Mouse (Mus musculus): Measurements from ENCODE around the gene Aif1.

GRCm38 (mm10) chr17:35194844-35195630 lies 19.2 kb upstream of the Aif1 start:
- TF ChIP-seq POLR2A (IDR thresholded peaks at IDR 0.05; ENCODE audit: low read depth, low read length) (no peak), CHD2 (IDR thresholded peaks at IDR 0.05; ENCODE audit: low read length) (peak; percentile 19; the same call in 1 of the 2 replicates), POLR2AphosphoS2 (IDR thresholded peaks at IDR 0.05; ENCODE audit: low read depth, low read length) (no peak), PAX5 (IDR thresholded peaks at IDR 0.05; ENCODE audit: low read length) (no peak), CTCF (conservative IDR thresholded peaks at IDR 0.05 in 1 of 2, IDR thresholded peaks at IDR 0.05 in 1 of 2; ENCODE audit: low read depth in 2 of 2, low read length in 2 of 2) (no peak), CHD1 (IDR thresholded peaks at IDR 0.05; ENCODE audit: low read depth, low read length) (no peak), TCF12 (IDR thresholded peaks at IDR 0.05; ENCODE audit: low read depth, low read length) (no peak)

Measured in CH12.LX (cell line).